Mouse (Mus musculus) CD8-positive naive resting alpha-beta T cell, adult 57 days (primary cell): ENCODE results near the gene Prl8a9. TPM values are rescaled to one million over a fixed set of nuclear protein-coding genes. Genes with fewer than 3 reads are reported as not detected.

ENCODE experiments used
- total RNA-seq: library from RNA; stranded (reverse); gene quantifications from one replicate; pipeline ENCODE4 v1.2.4, GENCODE M21; 2023

The Prl8a9 gene
- total RNA-seq, result not detected

DNA sequence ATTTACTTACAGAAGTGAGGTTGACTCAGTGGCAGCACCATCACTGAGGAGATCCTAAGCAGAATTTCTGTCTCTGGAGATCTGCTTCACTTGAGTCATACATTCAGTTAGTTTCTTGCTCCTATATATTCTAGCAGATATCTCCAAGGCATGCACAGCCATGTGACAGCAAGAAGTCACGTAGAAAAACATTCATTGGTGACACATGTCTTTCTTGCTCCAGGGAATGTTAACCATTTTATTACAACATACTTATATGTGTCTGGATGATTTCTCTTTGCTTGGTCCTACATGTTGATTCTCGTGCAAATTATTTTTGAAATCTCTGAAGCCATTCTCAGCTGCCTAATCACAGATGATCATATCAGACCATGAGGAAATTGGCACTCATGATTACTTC lies at the start of gene Prl8a9:
Gene Prl8a9, minus strand, starts transcription at position 101 of the 400 bp plus-strand sequence.

DNA sequence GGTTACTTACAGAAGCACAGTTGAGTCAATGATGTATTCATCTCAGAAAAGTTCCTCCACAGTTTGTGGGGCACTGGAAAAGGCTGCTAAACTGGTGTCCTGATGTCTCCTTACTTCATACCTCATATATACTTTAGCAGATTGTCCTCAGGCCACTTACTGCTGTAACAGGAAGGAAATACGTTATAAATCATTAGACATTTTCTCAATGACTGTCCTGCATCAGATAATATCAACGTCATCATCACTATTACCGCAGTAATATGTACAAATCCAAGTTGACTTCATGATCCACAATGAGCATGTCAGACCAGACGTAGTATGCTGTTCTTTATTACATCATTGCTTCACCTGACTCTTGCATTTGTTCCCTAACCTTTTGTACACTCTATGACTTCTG lies 46.1 kb upstream of the Prl8a9 start, which contains the start of gene Prl7b1:
Gene Prl7b1, minus strand, starts transcription at position 101 of the 400 bp plus-strand sequence.

DNA sequence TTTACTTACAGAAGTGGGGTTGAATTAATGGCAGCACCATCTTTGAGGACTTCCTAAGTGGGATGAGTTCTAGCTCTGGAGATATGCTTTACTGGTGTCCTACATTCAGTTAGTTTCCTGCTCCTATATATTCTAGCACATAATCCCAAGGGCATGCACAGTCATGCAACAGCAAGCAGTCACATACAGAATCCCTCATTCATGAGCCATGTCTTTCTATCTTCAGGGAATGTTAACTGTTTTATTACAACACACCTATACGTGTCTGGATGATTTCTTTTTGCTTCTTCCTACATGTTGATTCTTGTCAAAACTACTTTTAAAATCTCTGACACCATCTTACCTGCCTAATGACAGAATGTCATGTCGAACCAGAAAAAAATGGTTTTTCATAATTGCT lies 17.7 kb upstream of the Prl8a9 start, which contains the start of gene Prl8a1:
Gene Prl8a1, minus strand, starts transcription at position 101 of the 400 bp plus-strand sequence.

DNA sequence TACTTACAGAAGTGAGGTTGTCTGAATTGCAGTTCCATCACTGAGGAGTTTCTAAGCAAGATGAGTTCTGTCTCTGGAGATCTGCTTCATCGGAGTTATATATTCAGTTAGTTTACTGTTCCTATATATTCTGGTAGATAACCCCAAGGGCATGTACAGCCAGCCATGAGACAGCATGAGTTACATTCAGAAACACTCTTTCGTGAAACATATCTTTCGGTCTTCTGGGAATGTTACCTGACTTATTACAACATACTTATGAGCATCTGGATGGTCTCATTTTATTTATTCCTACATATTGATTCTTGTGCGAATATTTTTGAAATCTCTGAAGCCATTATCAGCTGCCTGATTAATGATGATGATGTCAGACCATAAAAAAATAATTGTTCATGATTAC lies 51.3 kb downstream of the Prl8a9 start, which contains the start of gene Prl8a8:
Gene Prl8a8, minus strand, starts transcription at position 101 of the 400 bp plus-strand sequence.

Other genes starting within 250 kb of the Prl8a9 start
- not detected for gene Prl8a2, start 218.9 kb downstream of the Prl8a9 start, total RNA-seq
- gene Prl2b1, start 173.8 kb downstream of the Prl8a9 start, total RNA-seq, result not detected
- not detected for gene Prl8a6, start 125.9 kb downstream of the Prl8a9 start, total RNA-seq
- gene Prl8a8, start 51.4 kb downstream of the Prl8a9 start, total RNA-seq, result not detected
- not detected for gene Prl8a1, start 17.6 kb upstream of the Prl8a9 start, total RNA-seq
- not detected for gene Prl7b1, start 46.0 kb upstream of the Prl8a9 start, total RNA-seq
- gene Prl7a1, start 77.9 kb upstream of the Prl8a9 start, total RNA-seq, result not detected
- not detected for gene Prl7a2, start 103.4 kb upstream of the Prl8a9 start, total RNA-seq
- gene Prl7d1, start 152.1 kb upstream of the Prl8a9 start, total RNA-seq, result not detected
- not detected for gene Prl7c1, start 216.2 kb upstream of the Prl8a9 start, total RNA-seq
- gene Prl2a1, start 237.0 kb upstream of the Prl8a9 start, total RNA-seq, result not detected